Mouse (Mus musculus): ENCODE results near the gene Akip1. TPM values are rescaled to one million over a fixed set of nuclear protein-coding genes. Genes with fewer than 3 reads are reported as not detected.

Akip1 gene
- total RNA-seq, 2 experiments from 2014 or later, result 6.5 to 7.4 TPM

GRCm38 (mm10) chr7:109754034-109754433 lies 50.5 kb downstream of the Akip1 start:
- DNase-seq, result no peak
- intact Hi-C loops (cut with DNase I; ENCODE audit: low total_unique reads), result no loop called here

- no peak for DNase-seq
- intact Hi-C loops (cut with DNase I; ENCODE audit: low total_unique reads), result no loop called here
Observed at GRCm38 (mm10) chr7:109756291-109756690, 52.8 kb downstream of the Akip1 start.

Other genes with a start within 250 kb of the Akip1 start
- gene Trim66, start 195.6 kb upstream of the Akip1 start, total RNA-seq (2021), result under 1 TPM; 0.18 to 0.20 TPM
- 100 to 1,000 TPM; 105 to 116 TPM for gene Rpl27a, start 184.5 kb upstream of the Akip1 start, total RNA-seq (2021)
- gene St5, start 85 bp upstream of the Akip1 start, total RNA-seq (2021), result 10 to 100 TPM; 14.6 to 17.7 TPM
- not detected for gene BC051019, start 20.2 kb downstream of the Akip1 start, total RNA-seq (2021)
- not detected for gene Ascl3, start 28.0 kb downstream of the Akip1 start, total RNA-seq (2021)
- gene Tmem9b, start 49.2 kb downstream of the Akip1 start, total RNA-seq (2021), result 10 to 100 TPM; 25.2 to 26.2 TPM
- gene Nrip3, start 78.3 kb downstream of the Akip1 start, total RNA-seq (2021), result under 1 TPM in 1 of 2 experiments, not detected in 1; 0.08 TPM
- 1 to 10 TPM; 5.7 to 8.9 TPM for gene Scube2, start 162.0 kb downstream of the Akip1 start, total RNA-seq (2021)

Data from gastrocnemius, postnatal 14 days (tissue).